Mouse (Mus musculus) MEL (cell line): ENCODE results near the gene Mpv17l2. TPM values are rescaled to one million over a fixed set of nuclear protein-coding genes. Genes with fewer than 3 reads are reported as not detected.
A peak's percentile ranks its signal among the peaks of the same experiment; 100 is the strongest.

Source experiments
- DNase-seq: peaks from one replicate; pipeline ENCODE4 v3.0.0; 2011; ENCODE audit warnings: low read depth, low spot score
- H3K27ac ChIP-seq: 2 replicates; pipeline ENCODE4 v1.5.1; 2012; ENCODE audit warnings: low read depth, mild to moderate bottlenecking, control low read depth, low read length, moderate library complexity; ENCODE audit not compliant: control insufficient read depth
- H3K27me3 ChIP-seq, 2 experiments: fragments of 150-350 bp in 1 of 2; sonication (generic) in 1 of 2; 2 replicates each; pipeline ENCODE4 v1.6.1; 2012; ENCODE audit warnings: low read length in 2 of 2, mild to moderate bottlenecking in 2 of 2, improper control_type of control experiment in 1 of 2, moderate library complexity in 1 of 2; ENCODE audit not compliant: insufficient read depth in 2 of 2, control insufficient read depth in 1 of 2
- H3K36me3 ChIP-seq, 2 experiments: 2 replicates each; pipeline ENCODE4 v1.6.1; 2012 to 2014; ENCODE audit warnings: low read length in 2 of 2, improper control_type of control experiment in 1 of 2, inconsistent platforms in 1 of 2, mild to moderate bottlenecking in 1 of 2; ENCODE audit not compliant: insufficient read depth in 2 of 2, control insufficient read depth in 1 of 2
- H3K4me1 ChIP-seq, 2 experiments: fragments of 150-350 bp in 1 of 2; sonication (generic) in 1 of 2; 2 replicates each; pipeline ENCODE4 v1.6.1; 2012; ENCODE audit warnings: low read length in 2 of 2, improper control_type of control experiment in 1 of 2, mild to moderate bottlenecking in 1 of 2; ENCODE audit not compliant: insufficient read depth in 2 of 2, control insufficient read depth in 1 of 2
- H3K4me3 ChIP-seq, 2 experiments: fragments of 150-350 bp in 1 of 2; sonication (generic) in 1 of 2; 2 replicates each; pipeline ENCODE4 v1.5.1; 2012; ENCODE audit warnings: low read depth in 2 of 2, low read length in 2 of 2, mild to moderate bottlenecking in 2 of 2, moderate library complexity in 2 of 2, control low read depth in 1 of 2, improper control_type of control experiment in 1 of 2; ENCODE audit not compliant: control insufficient read depth in 1 of 2, insufficient read depth in 1 of 2
- H3K79me2 ChIP-seq: 2 replicates; pipeline ENCODE4 v1.6.1; 2012; ENCODE audit warnings: mild to moderate bottlenecking, low read length, moderate library complexity; ENCODE audit not compliant: control insufficient read depth, poor library complexity, insufficient read depth
- H3K9ac ChIP-seq: 2 replicates; pipeline ENCODE4 v1.6.1; 2012; ENCODE audit warnings: low read depth, mild to moderate bottlenecking, control low read depth, low read length, moderate library complexity; ENCODE audit not compliant: control insufficient read depth, poor library complexity, severe bottlenecking
- H3K9me3 ChIP-seq: fragments of 150-350 bp; sonication (generic); replicated peaks from 2 replicates; pipeline ENCODE4 v1.6.1; 2012; ENCODE audit warnings: mild to moderate bottlenecking, low read length, improper control_type of control experiment, moderate library complexity; ENCODE audit not compliant: insufficient read depth
- BHLHE40 ChIP-seq: IDR thresholded peaks from 2 replicates; pipeline ENCODE4 v1.6.1; 2012; ENCODE audit warnings: low read depth, mild to moderate bottlenecking, inconsistent platforms, low read length, improper control_type of control experiment, borderline replicate concordance
- CHD2 ChIP-seq: IDR thresholded peaks from 2 replicates; pipeline ENCODE4 v1.6.1; 2011; ENCODE audit warnings: low read length, improper control_type of control experiment
- CTCF ChIP-seq, 3 experiments: IDR thresholded peaks in 2 of 3; conservative IDR thresholded peaks in 1 of 3; 2 replicates each; pipeline ENCODE4 v1.5.1; 2011 to 2012; ENCODE audit warnings: low read length in 3 of 3, low read depth in 2 of 3, mild to moderate bottlenecking in 2 of 3, improper control_type of control experiment in 1 of 3, inconsistent platforms in 1 of 3, mixed read lengths in 1 of 3, moderate library complexity in 1 of 3; ENCODE audit not compliant: control insufficient read depth in 1 of 3, insufficient read depth in 1 of 3, poor library complexity in 1 of 3, severe bottlenecking in 1 of 3
- ELF1 ChIP-seq: IDR thresholded peaks from 2 replicates; pipeline ENCODE4 v1.6.1; 2014; ENCODE audit warnings: low read depth, mild to moderate bottlenecking, inconsistent platforms, low read length, improper control_type of control experiment, moderate library complexity
- EP300 ChIP-seq, 2 experiments: IDR thresholded peaks; 2 replicates each; pipeline ENCODE4 v1.6.1; 2011; ENCODE audit warnings: improper control_type of control experiment in 2 of 2, low read length in 2 of 2, low read depth in 1 of 2, mild to moderate bottlenecking in 1 of 2
- ETS1 ChIP-seq: IDR thresholded peaks from 2 replicates; pipeline ENCODE4 v1.6.1; 2012; ENCODE audit warnings: low read depth, mild to moderate bottlenecking, inconsistent platforms, low read length, improper control_type of control experiment, moderate library complexity
- GATA1 ChIP-seq: IDR thresholded peaks from 2 replicates; pipeline ENCODE4 v1.6.1; 2011; ENCODE audit warnings: low read depth, low read length, improper control_type of control experiment
- HCFC1 ChIP-seq: IDR thresholded peaks from 2 replicates; pipeline ENCODE4 v1.6.1; 2012; ENCODE audit warnings: low read depth, mild to moderate bottlenecking, inconsistent platforms, low read length, improper control_type of control experiment, moderate library complexity
- KAT2A ChIP-seq: conservative IDR thresholded peaks from 2 replicates; pipeline ENCODE4 v1.6.1; 2012; ENCODE audit warnings: low read depth, low read length, improper control_type of control experiment, inconsistent platforms
- MAFK ChIP-seq: IDR thresholded peaks from 2 replicates; pipeline ENCODE4 v1.6.1; 2011; ENCODE audit warnings: low read depth, mild to moderate bottlenecking, low read length, improper control_type of control experiment, borderline replicate concordance
- MAX ChIP-seq: IDR thresholded peaks from 2 replicates; pipeline ENCODE4 v1.6.1; 2011; ENCODE audit warnings: low read length, improper control_type of control experiment
- MEF2A ChIP-seq: IDR thresholded peaks from 2 replicates; pipeline ENCODE4 v1.6.1; 2014; ENCODE audit warnings: low read depth, mild to moderate bottlenecking, inconsistent platforms, low read length, improper control_type of control experiment; ENCODE audit not compliant: poor library complexity, insufficient replicate concordance, severe bottlenecking; ENCODE audit errors: extremely low read depth
- MXI1 ChIP-seq: IDR thresholded peaks from 2 replicates; pipeline ENCODE4 v1.6.1; 2011; ENCODE audit warnings: mild to moderate bottlenecking, low read depth, low read length, improper control_type of control experiment
- MYB ChIP-seq: IDR thresholded peaks from 2 replicates; pipeline ENCODE4 v1.6.1; 2011; ENCODE audit warnings: mild to moderate bottlenecking, low read depth, low read length, improper control_type of control experiment
- MYC ChIP-seq: IDR thresholded peaks from 2 replicates; pipeline ENCODE4 v1.6.1; 2011; ENCODE audit warnings: low read depth, mild to moderate bottlenecking, low read length, improper control_type of control experiment, moderate library complexity
- NELFE ChIP-seq: IDR thresholded peaks from 2 replicates; pipeline ENCODE4 v1.6.1; 2011; ENCODE audit warnings: low read depth, low read length, improper control_type of control experiment
- NRF1 ChIP-seq: IDR thresholded peaks from 2 replicates; pipeline ENCODE4 v1.6.1; 2014; ENCODE audit warnings: low read depth, mild to moderate bottlenecking, inconsistent platforms, low read length, improper control_type of control experiment, moderate library complexity; ENCODE audit not compliant: poor library complexity, insufficient read depth, severe bottlenecking
- POLR2A ChIP-seq, 2 experiments: IDR thresholded peaks; 2 replicates each; pipeline ENCODE4 v1.6.1; 2011 to 2012; ENCODE audit warnings: low read length in 2 of 2, mild to moderate bottlenecking in 2 of 2, control low read depth in 1 of 2, improper control_type of control experiment in 1 of 2, low read depth in 1 of 2, moderate library complexity in 1 of 2; ENCODE audit not compliant: control insufficient read depth in 1 of 2, insufficient read depth in 1 of 2, poor library complexity in 1 of 2
- POLR2AphosphoS2 ChIP-seq: IDR thresholded peaks from 2 replicates; pipeline ENCODE4 v1.6.1; 2011; ENCODE audit warnings: low read length, improper control_type of control experiment
- RCOR1 ChIP-seq: IDR thresholded peaks from 2 replicates; pipeline ENCODE4 v1.6.1; 2012; ENCODE audit warnings: low read depth, mild to moderate bottlenecking, inconsistent platforms, low read length, improper control_type of control experiment
- SIN3A ChIP-seq: IDR thresholded peaks from 2 replicates; pipeline ENCODE4 v1.6.1; 2012; ENCODE audit warnings: low read length, improper control_type of control experiment, inconsistent platforms
- TBP ChIP-seq: IDR thresholded peaks from 2 replicates; pipeline ENCODE4 v1.8.0; 2011; ENCODE audit warnings: low read depth, low read length, improper control_type of control experiment
- TCF12 ChIP-seq: IDR thresholded peaks from 2 replicates; pipeline ENCODE4 v1.6.1; 2014; ENCODE audit warnings: low read depth, mild to moderate bottlenecking, inconsistent platforms, low read length, improper control_type of control experiment, moderate library complexity
- UBTF ChIP-seq: IDR thresholded peaks from 2 replicates; pipeline ENCODE4 v1.6.1; 2012; ENCODE audit warnings: low read depth, mild to moderate bottlenecking, inconsistent platforms, low read length, improper control_type of control experiment, moderate library complexity, borderline replicate concordance; ENCODE audit not compliant: insufficient read depth
- USF1 ChIP-seq: IDR thresholded peaks from 2 replicates; pipeline ENCODE4 v1.6.1; 2014; ENCODE audit warnings: low read depth, mild to moderate bottlenecking, inconsistent platforms, low read length, improper control_type of control experiment, moderate library complexity
- ZC3H11A ChIP-seq: IDR thresholded peaks from 2 replicates; pipeline ENCODE4 v1.6.1; 2012; ENCODE audit warnings: low read depth, mild to moderate bottlenecking, inconsistent platforms, low read length, improper control_type of control experiment
- ZMIZ1 ChIP-seq: IDR thresholded peaks from 2 replicates; pipeline ENCODE4 v1.6.1; 2012; ENCODE audit warnings: low read depth, mild to moderate bottlenecking, inconsistent platforms, low read length, improper control_type of control experiment, moderate library complexity
- ZNF384 ChIP-seq: IDR thresholded peaks from 2 replicates; pipeline ENCODE4 v1.6.1; 2012; ENCODE audit warnings: low read depth, mild to moderate bottlenecking, inconsistent platforms, low read length, improper control_type of control experiment
- polyA plus RNA-seq, 2 experiments: library from polyadenylated mRNA; stranded (reverse) in 1 of 2; unstranded in 1 of 2; fragments of >175 nt in 1 of 2; fragments of >200 nt in 1 of 2; gene quantifications; 2 replicates each; pipeline versions ENCODE4 v1.2.1 to v1.2.4; 2012; ENCODE audit warnings: low replicate concordance in 2 of 2, low read depth in 1 of 2; ENCODE audit not compliant: insufficient read length in 2 of 2, insufficient read depth in 1 of 2, missing spikeins in 1 of 2
- total RNA-seq: library from RNA; depleted of rRNA; stranded (reverse); fragments of 300-350 nt; gene quantifications from 2 replicates; pipeline ENCODE4 v1.2.3, GENCODE M21; 2012

Gene Mpv17l2
- total and polyA plus RNA-seq, 3 experiments = 52.8 to 102 TPM; not detected in 1

DNA sequence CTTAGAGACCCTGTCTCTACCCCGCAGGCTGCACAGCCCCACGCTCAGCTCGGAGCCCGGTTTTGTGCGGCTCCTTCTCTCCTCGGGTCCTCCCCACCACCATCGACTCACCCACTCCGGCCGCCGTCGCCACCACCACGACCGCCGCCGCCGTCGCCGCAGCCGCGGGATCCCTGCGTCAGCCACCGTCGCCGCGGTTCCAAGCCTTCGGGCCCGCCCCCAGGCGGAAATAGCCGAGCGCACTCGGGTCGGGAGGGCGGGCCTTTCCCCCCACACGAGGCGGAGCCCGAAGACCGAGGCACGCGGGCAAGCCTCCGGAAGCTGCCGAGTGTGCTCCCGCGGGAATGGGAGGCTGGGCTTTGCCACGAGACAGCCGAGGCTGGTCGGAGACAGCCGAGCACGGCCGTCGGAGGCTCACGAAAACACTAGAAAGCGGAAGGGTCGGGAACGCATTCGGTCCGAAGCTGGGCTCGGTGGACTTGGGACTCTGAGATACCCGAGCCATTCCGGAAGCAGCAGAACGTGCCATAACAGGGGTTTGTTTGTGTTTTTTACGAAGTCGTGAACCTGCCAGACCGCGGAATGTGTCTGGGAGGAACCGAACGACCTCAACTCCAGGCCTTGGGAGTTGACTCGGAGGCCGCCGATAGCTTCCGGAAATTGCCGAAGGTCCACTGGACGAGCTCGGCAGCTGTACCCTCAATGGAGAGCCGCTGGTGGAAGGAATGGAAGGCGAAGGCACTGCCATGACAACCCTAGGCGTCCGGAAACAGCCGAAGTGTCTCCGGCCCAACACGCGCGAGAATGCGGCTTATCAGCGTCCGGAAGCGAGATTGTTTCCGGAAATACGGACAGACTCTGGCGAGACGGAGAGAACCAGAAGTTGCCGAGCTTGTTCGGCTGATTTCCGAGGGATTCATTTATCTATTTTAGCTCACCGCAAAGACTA is 16.0 kb upstream of the Mpv17l2 start, which contains the start of gene Pik3r2:
Gene Pik3r2, minus strand, starts transcription at position 218 of the 949 bp plus-strand sequence.
- peak; percentile 97 for DNase-seq
- TF ChIP-seq MXI1 = peak; percentile 94
- TF ChIP-seq KAT2A = peak; percentile 72
- TF ChIP-seq POLR2AphosphoS2 = peak; percentile 46; the same call in 1 of the 2 replicates
- peak; percentile 74 for TF ChIP-seq MYC
- no peak for TF ChIP-seq EP300 (IDR thresholded peaks at IDR 0.05; ENCODE audit: low read depth in 1 of 2, low read length in 2 of 2)
- peak; percentile 74 for TF ChIP-seq MAX
- peak; percentile 73 for TF ChIP-seq TBP
- peak; percentile 33; the same call in 1 of the 2 replicates for TF ChIP-seq TCF12
- peak; percentile 65 for TF ChIP-seq USF1
- 0 out of 2 replicates have a peak, but pooled peaks have one; percentile 8 for TF ChIP-seq MEF2A
- no peak for TF ChIP-seq MAFK
- peak; percentile 69; the same call in 1 of the 2 replicates for TF ChIP-seq RCOR1
- TF ChIP-seq CHD2 = peak; percentile 98
- TF ChIP-seq BHLHE40 = no peak
- peak; percentile 99 for TF ChIP-seq ELF1
- TF ChIP-seq GATA1 = peak; percentile 94
- peak; percentile 72 for TF ChIP-seq ZMIZ1
- no peak for TF ChIP-seq MYB
- peak; percentile 28; the same call in 1 of the 2 replicates for TF ChIP-seq NRF1
- TF ChIP-seq ZC3H11A = no peak
- no peak for TF ChIP-seq ZNF384
- TF ChIP-seq SIN3A = peak; percentile 100
- TF ChIP-seq ETS1 = peak; percentile 85
- TF ChIP-seq CTCF (IDR thresholded peaks at IDR 0.05 in 2 of 3, conservative IDR thresholded peaks at IDR 0.05 in 1 of 3; ENCODE audit: control insufficient read depth in 1 of 3, insufficient read depth in 1 of 3, low read depth in 2 of 3, low read length in 3 of 3, poor library complexity in 1 of 3, severe bottlenecking in 1 of 3) = no peak
- peak; percentile 76 for TF ChIP-seq NELFE
- peak; percentile 34 to 86 for TF ChIP-seq POLR2A (IDR thresholded peaks at IDR 0.05; ENCODE audit: control insufficient read depth in 1 of 2, insufficient read depth in 1 of 2, low read depth in 1 of 2, low read length in 2 of 2, poor library complexity in 1 of 2)
- TF ChIP-seq HCFC1 = peak; percentile 91
- TF ChIP-seq UBTF = no peak
- peak within 1 kb of the TSS; percentile 67 to 77 for H3K4me3 ChIP-seq
- peak within 1 kb of the TSS; percentile 91 for H3K27ac ChIP-seq
- H3K4me1 ChIP-seq = peaks cover 0 to 19% of the 10 kb centered on the region in 2 experiments; a peak in 2 of 4 replicates
- H3K27me3 ChIP-seq = no peaks in the 10 kb centered on the region
- H3K36me3 ChIP-seq = peaks cover 0 to 5% of the 10 kb centered on the region in 2 experiments; a peak in 2 of 4 replicates
- peak within 1 kb of the TSS; percentile 81 for H3K9ac ChIP-seq
- peaks cover 15% of the 10 kb centered on the region for H3K79me2 ChIP-seq
- no peaks in the 10 kb centered on the region for H3K9me3 ChIP-seq
